In the genomic region with DNA sequence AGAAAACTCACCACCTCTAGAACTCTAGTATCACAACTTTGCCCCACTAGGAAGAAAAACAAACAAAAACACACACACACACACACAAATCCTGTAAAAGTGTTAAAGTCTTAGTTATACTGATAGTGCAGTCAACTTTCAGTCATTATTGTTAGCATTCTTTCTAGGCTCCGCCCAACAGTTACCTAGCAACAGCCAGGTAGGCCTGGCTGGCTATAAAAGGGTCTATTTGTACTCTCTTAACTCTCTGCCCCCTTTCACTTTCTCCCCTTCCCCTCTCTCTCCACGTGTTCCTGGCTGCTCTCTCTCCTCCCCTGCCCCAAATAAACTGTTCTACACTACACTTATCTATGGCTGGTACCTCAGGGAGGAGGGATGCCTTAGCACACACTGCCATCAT, we compare ENCODE assay signal across 8 mouse cellular contexts. TPM values are rescaled to one million over a fixed set of nuclear protein-coding genes. Genes with fewer than 3 reads are reported as not detected.
A peak's percentile ranks its signal among the peaks of the same experiment; 100 is the strongest.
DNase-seq lines count a peak whose midpoint lies in the region; ATAC-seq and TF ChIP-seq lines count a peak whose summit lies in the region.

No protein-coding gene starts in this region.

- no peak for TF ChIP-seq CTCF in cerebellum, adult 2 months (IDR thresholded peaks at IDR 0.05; ENCODE audit: borderline replicate concordance, insufficient read depth, low read depth, low read length)

- peak overlapping the region; percentile 99 for H3K9ac ChIP-seq in liver, embryonic 12.5 days

- peak overlapping the region; percentile 80 for H3K4me2 ChIP-seq in liver, embryonic 12.5 days

- H3K9me3 ChIP-seq in liver, embryonic 12.5 days (replicated peaks): no peaks in the 10 kb centered on the region

- no peaks in the 10 kb centered on the region; the same call in none of the 2 replicates for H3K4me1 ChIP-seq in cerebellum, adult 2 months (ENCODE audit: control insufficient read depth, insufficient read depth, low read length)
- peaks cover 54% of the 10 kb centered on the region for H3K4me1 ChIP-seq in liver, embryonic 12.5 days

- no peaks in the 10 kb centered on the region for H3K27me3 ChIP-seq in cerebellum, adult 2 months (ENCODE audit: control insufficient read depth, insufficient read depth, low read length)
- no peaks in the 10 kb centered on the region for H3K27me3 ChIP-seq in liver, embryonic 12.5 days (replicated peaks)

- H3K4me3 ChIP-seq in cerebellum, adult 2 months (replicated peaks; ENCODE audit: insufficient read depth, low read depth, low read length): peak overlapping the region; percentile 26
- H3K4me3 ChIP-seq in liver, embryonic 12.5 days: peak overlapping the region; percentile 99

- no peak for TF ChIP-seq POLR2A in cerebellum, adult 2 months (IDR thresholded peaks at IDR 0.05; ENCODE audit: borderline replicate concordance, insufficient read depth, low read length)

- 30% methylated on average over 2 of the region's 2 CpGs for WGBS in cerebellum, adult 2 months
- WGBS in liver, embryonic 12.5 days (ENCODE audit: insufficient replicate concordance): 21% methylated on average over 2 of the region's 2 CpGs

- H3K27ac ChIP-seq in cerebellum, adult 2 months (ENCODE audit: insufficient read depth, low read length): no peak overlapping the region
- peak overlapping the region; percentile 70 for H3K27ac ChIP-seq in liver, embryonic 12.5 days

- peaks cover 44% of the 10 kb centered on the region for H3K36me3 ChIP-seq in liver, embryonic 12.5 days

- ATAC-seq in liver, embryonic 12.5 days: no peak

- DNase-seq in cerebellum, adult 2 months: no peak
- DNase-seq in cerebellum, adult 8-10 months: no peak
- DNase-seq in thymus, postnatal 4 days: peak; percentile 34
- DNase-seq in thymus, postnatal 0 days (ENCODE audit: low spot score): no peak
- no peak for DNase-seq in ovary, postnatal 10 days (ENCODE audit: low spot score)
- DNase-seq in gastrocnemius, postnatal 4 days (ENCODE audit: low spot score in 2 of 2): no peak
- DNase-seq in layer of hippocampus, adult 18-20 months (ENCODE audit: low spot score in 2 of 2): no peak

RNA-seq across cellular contexts. Expression of a gene that starts 1.9 kb away (rescaled TPM):
- 44.3 and 48.6 TPM in 2 replicates for polyA plus RNA-seq in cerebellum, adult 2 months (2012; rRNA removed)
- polyA plus RNA-seq in thymus, postnatal 0 days (2015; fragmentation: Nextera tagmentation; extraction: Ambion mirVana): 305 and 380 TPM in 2 replicates
- polyA plus RNA-seq in liver, embryonic 12.5 days (2016; fragmentation: Nextera tagmentation; extraction: Ambion mirVana): 421 and 461 TPM in 2 replicates
- 10 to 100 TPM; 82.7 to 90.6 TPM for total RNA-seq in gastrocnemius, postnatal 4 days (2021)
- 10 to 100 TPM; 45.1 to 45.8 TPM for total RNA-seq in layer of hippocampus, adult 18-20 months (2021)

RNA-seq across cellular contexts. Expression of a gene that starts 18.3 kb away (rescaled TPM):
- 8.5 and 8.9 TPM in 2 replicates for polyA plus RNA-seq in cerebellum, adult 2 months (2012; rRNA removed)
- polyA plus RNA-seq in thymus, postnatal 0 days (2015; fragmentation: Nextera tagmentation; extraction: Ambion mirVana): 1.2 and 1.3 TPM in 2 replicates
- polyA plus RNA-seq in liver, embryonic 12.5 days (2016; fragmentation: Nextera tagmentation; extraction: Ambion mirVana): 0.61 and 0.68 TPM in 2 replicates
- total RNA-seq in gastrocnemius, postnatal 4 days (2021): 10 to 100 TPM; 10.7 to 12.5 TPM
- 10 to 100 TPM; 12.9 to 13.6 TPM for total RNA-seq in layer of hippocampus, adult 18-20 months (2021)

RNA-seq across cellular contexts. Expression of a gene that starts 59.6 kb away (rescaled TPM):
- polyA plus RNA-seq in cerebellum, adult 2 months (2012; rRNA removed): 15.0 and 17.4 TPM in 2 replicates
- 6.9 and 11.0 TPM in 2 replicates for polyA plus RNA-seq in thymus, postnatal 0 days (2015; fragmentation: Nextera tagmentation; extraction: Ambion mirVana)
- polyA plus RNA-seq in liver, embryonic 12.5 days (2016; fragmentation: Nextera tagmentation; extraction: Ambion mirVana): 10.0 and 10.1 TPM in 2 replicates
- 1 to 10 TPM; 7.0 to 8.6 TPM for total RNA-seq in gastrocnemius, postnatal 4 days (2021)
- total RNA-seq in layer of hippocampus, adult 18-20 months (2021): 10 to 100 TPM; 11.7 to 12.3 TPM
